Mouse (Mus musculus): ENCODE results near the gene Il2rg.

DNA sequence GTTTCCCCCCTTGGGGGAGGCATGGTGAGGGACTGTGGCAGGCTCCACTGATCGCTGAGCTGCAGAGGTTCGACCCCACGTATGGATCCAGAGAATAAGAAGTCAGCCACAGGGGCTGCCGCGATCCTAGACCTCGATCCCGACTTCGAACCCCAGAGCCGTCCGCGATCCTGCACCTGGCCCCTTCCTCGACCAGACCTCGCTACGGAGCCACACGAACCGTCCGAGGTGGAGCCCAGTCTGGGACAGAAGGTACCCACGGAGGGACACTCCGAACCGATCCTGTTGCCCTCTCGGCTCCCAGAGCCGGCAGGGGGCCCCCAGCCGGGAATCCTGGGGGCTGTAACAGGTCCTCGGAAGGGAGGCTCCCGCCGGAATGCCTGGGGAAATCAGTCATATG lies 13.3 kb downstream of the Il2rg start:
- TF ChIP-seq FLI1 (IDR thresholded peaks at IDR 0.05; ENCODE audit: low read length) (no peak), GATA1 (IDR thresholded peaks at IDR 0.05; ENCODE audit: borderline replicate concordance, low read length) (no peak)

Measured in megakaryocyte, embryonic 14.5 days (primary cell).